Mouse (Mus musculus) left cerebral cortex, adult 8-10 months (tissue): ENCODE data around the gene Gm21983. TPM values are rescaled to one million over a fixed set of nuclear protein-coding genes. Genes with fewer than 3 reads are reported as not detected.
A peak's percentile ranks its signal among the peaks of the same experiment; 100 is the strongest.

ENCODE experiments used
- DNase-seq, 2 experiments: peaks; one replicate each; pipeline ENCODE4 v3.0.0; 2022; ENCODE audit warnings: low spot score in 2 of 2
- total RNA-seq, 4 experiments: library from RNA; stranded (reverse); gene quantifications; 2 replicates each; pipeline ENCODE4 v1.2.4; 2022

Gm21983 gene
- total RNA-seq, 4 experiments from 2014 or later, result not detected

GRCm38 (mm10) chr7:27161744-27162143, 19.1 kb downstream of the Gm21983 start:
- DNase-seq, result no peak

GRCm38 (mm10) chr7:27160921-27161320, 20.0 kb downstream of the Gm21983 start:
- no peak for DNase-seq

- peak; percentile 69 to 83 for DNase-seq
These were observed 21.0 kb downstream of the Gm21983 start for GRCm38 (mm10) chr7:27159882-27160281.

GRCm38 (mm10) chr7:27159256-27159655, 21.6 kb downstream of the Gm21983 start:
- DNase-seq, result no peak

GRCm38 (mm10) chr7:27158171-27158570, 22.7 kb downstream of the Gm21983 start:
- no peak for DNase-seq

- DNase-seq, result peak in 1 of 2 experiments; percentile 75
These were observed 24.9 kb downstream of the Gm21983 start for GRCm38 (mm10) chr7:27156005-27156404.

- DNase-seq, result no peak
These were observed 27.6 kb downstream of the Gm21983 start, which contains the start of gene Cyp2t4 for GRCm38 (mm10) chr7:27153205-27153764. Gene Cyp2t4, plus strand, starts transcription at chr7:27153714.

- DNase-seq, result no peak
These were observed 44.4 kb downstream of the Gm21983 start for GRCm38 (mm10) chr7:27136410-27136996.

GRCm38 (mm10) chr7:27133757-27134156, 47.1 kb downstream of the Gm21983 start:
- DNase-seq, result no peak

- no peak for DNase-seq
These were observed 47.7 kb downstream of the Gm21983 start for GRCm38 (mm10) chr7:27133156-27133555.

- no peak for DNase-seq
These were observed 48.3 kb downstream of the Gm21983 start for GRCm38 (mm10) chr7:27132588-27132987.

GRCm38 (mm10) chr7:27131387-27131786, 49.5 kb downstream of the Gm21983 start:
- no peak for DNase-seq

GRCm38 (mm10) chr7:27130521-27131370, 50.1 kb downstream of the Gm21983 start:
- no peak for DNase-seq

- no peak for DNase-seq
These were observed 51.1 kb downstream of the Gm21983 start for GRCm38 (mm10) chr7:27129811-27130210.

- no peak for DNase-seq
These were observed 51.9 kb downstream of the Gm21983 start for GRCm38 (mm10) chr7:27128946-27129345.

- no peak for DNase-seq
These were observed 52.7 kb downstream of the Gm21983 start for GRCm38 (mm10) chr7:27128162-27128561.

- DNase-seq, result no peak
These were observed 55.9 kb downstream of the Gm21983 start for GRCm38 (mm10) chr7:27124969-27125368.

GRCm38 (mm10) chr7:27124305-27124832, 56.5 kb downstream of the Gm21983 start:
- no peak for DNase-seq

GRCm38 (mm10) chr7:27119676-27120075, 61.2 kb downstream of the Gm21983 start, which contains the start of gene Cyp2f2:
Gene Cyp2f2, plus strand, starts transcription at chr7:27119909.
- no peak for DNase-seq
